Mouse (Mus musculus): ENCODE results near the gene Syngap1. TPM values are rescaled to one million over a fixed set of nuclear protein-coding genes. Genes with fewer than 3 reads are reported as not detected.

The Syngap1 gene
- total and polyA plus RNA-seq, 3 experiments: 2.7 to 24.6 TPM; not detected in 1

GRCm38 (mm10) chr17:26953201-26953600, 12.1 kb downstream of the Syngap1 start (continued):
- no peak for TF ChIP-seq CTCF (IDR thresholded peaks at IDR 0.05 in 2 of 3, conservative IDR thresholded peaks at IDR 0.05 in 1 of 3; ENCODE audit: control insufficient read depth in 1 of 3, insufficient read depth in 1 of 3, low read depth in 2 of 3, low read length in 3 of 3, poor library complexity in 1 of 3, severe bottlenecking in 1 of 3)

- Histone ChIP-seq H3K79me2 (ENCODE audit: control insufficient read depth, insufficient read depth, low read length, poor library complexity) (peaks cover 4% of the 10 kb centered on the region), H3K36me3 (ENCODE audit: control insufficient read depth in 1 of 2, insufficient read depth in 2 of 2, low read length in 2 of 2) (peaks cover 0 to 24% of the 10 kb centered on the region in 2 experiments; a peak in 3 of 4 replicates), H3K27me3 (ENCODE audit: control insufficient read depth in 1 of 2, insufficient read depth in 2 of 2, low read length in 2 of 2) (no peaks in the 10 kb centered on the region), H3K27ac (ENCODE audit: control insufficient read depth, low read depth, low read length) (no peak overlapping the region), H3K4me3 (ENCODE audit: control insufficient read depth in 1 of 2, insufficient read depth in 1 of 2, low read depth in 2 of 2, low read length in 2 of 2) (no peak overlapping the region), H3K9ac (ENCODE audit: control insufficient read depth, low read depth, low read length, poor library complexity, severe bottlenecking) (no peak overlapping the region), H3K9me3 (replicated peaks; ENCODE audit: insufficient read depth, low read length) (no peaks in the 10 kb centered on the region), H3K4me1 (ENCODE audit: control insufficient read depth in 1 of 2, insufficient read depth in 2 of 2, low read length in 2 of 2) (peaks cover 7 to 43% of the 10 kb centered on the region in 2 experiments; a peak in 3 of 4 replicates)
- TF ChIP-seq MYC (IDR thresholded peaks at IDR 0.05; ENCODE audit: low read depth, low read length): no peak
- TF ChIP-seq POLR2AphosphoS2 (IDR thresholded peaks at IDR 0.05; ENCODE audit: low read length): no peak
- no peak for TF ChIP-seq SIN3A (IDR thresholded peaks at IDR 0.05; ENCODE audit: low read length)
- no peak for DNase-seq (ENCODE audit: low read depth, low spot score)
Observed at GRCm38 (mm10) chr17:26953726-26954125, 12.7 kb downstream of the Syngap1 start.

DNA sequence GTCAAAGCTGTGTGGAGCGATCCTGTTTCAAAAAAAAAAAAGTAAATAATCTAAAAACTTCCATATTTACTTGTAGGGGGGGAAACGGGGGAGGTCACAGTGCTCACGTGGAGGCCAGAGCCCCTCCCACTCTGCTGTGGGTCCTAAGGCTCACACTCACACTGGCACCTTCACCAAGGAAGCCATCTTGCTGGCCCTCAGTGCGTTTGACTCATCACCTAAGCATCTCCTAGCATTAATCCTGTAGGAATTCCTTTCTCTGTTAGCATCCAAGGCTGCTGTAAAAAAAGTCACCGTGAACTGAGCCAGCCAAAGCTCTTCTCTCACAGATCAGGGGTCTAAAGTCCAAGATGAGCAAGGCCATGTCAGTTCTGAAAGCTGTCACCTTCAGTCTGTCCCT, 15.3 kb downstream of the Syngap1 start:
- TF ChIP-seq ELF1 (IDR thresholded peaks at IDR 0.05; ENCODE audit: low read depth, low read length) (no peak), CTCF (IDR thresholded peaks at IDR 0.05 in 2 of 3, conservative IDR thresholded peaks at IDR 0.05 in 1 of 3; ENCODE audit: control insufficient read depth in 1 of 3, insufficient read depth in 1 of 3, low read depth in 2 of 3, low read length in 3 of 3, poor library complexity in 1 of 3, severe bottlenecking in 1 of 3) (no peak), USF1 (IDR thresholded peaks at IDR 0.05; ENCODE audit: low read depth, low read length) (peak; percentile 62), ZNF384 (IDR thresholded peaks at IDR 0.05; ENCODE audit: low read depth, low read length) (0 out of 2 replicates have a peak, but pooled peaks have one; percentile 16)
- peak overlapping the region; percentile 99 for H3K27ac ChIP-seq (ENCODE audit: control insufficient read depth, low read depth, low read length)
- peaks cover 4% of the 10 kb centered on the region for H3K79me2 ChIP-seq (ENCODE audit: control insufficient read depth, insufficient read depth, low read length, poor library complexity)
- peaks cover 0 to 22% of the 10 kb centered on the region in 2 experiments; a peak in 3 of 4 replicates for H3K36me3 ChIP-seq (ENCODE audit: control insufficient read depth in 1 of 2, insufficient read depth in 2 of 2, low read length in 2 of 2)
- DNase-seq (ENCODE audit: low read depth, low spot score): no peak
- H3K27me3 ChIP-seq (ENCODE audit: control insufficient read depth in 1 of 2, insufficient read depth in 2 of 2, low read length in 2 of 2): no peaks in the 10 kb centered on the region
- peaks cover 7 to 30% of the 10 kb centered on the region in 2 experiments; a peak in 3 of 4 replicates for H3K4me1 ChIP-seq (ENCODE audit: control insufficient read depth in 1 of 2, insufficient read depth in 2 of 2, low read length in 2 of 2)
- peak overlapping the region; percentile 32 to 51 for H3K4me3 ChIP-seq (ENCODE audit: control insufficient read depth in 1 of 2, insufficient read depth in 1 of 2, low read depth in 2 of 2, low read length in 2 of 2)
- peak overlapping the region; percentile 84 for H3K9ac ChIP-seq (ENCODE audit: control insufficient read depth, low read depth, low read length, poor library complexity, severe bottlenecking)
- H3K9me3 ChIP-seq (replicated peaks; ENCODE audit: insufficient read depth, low read length): no peaks in the 10 kb centered on the region

DNA sequence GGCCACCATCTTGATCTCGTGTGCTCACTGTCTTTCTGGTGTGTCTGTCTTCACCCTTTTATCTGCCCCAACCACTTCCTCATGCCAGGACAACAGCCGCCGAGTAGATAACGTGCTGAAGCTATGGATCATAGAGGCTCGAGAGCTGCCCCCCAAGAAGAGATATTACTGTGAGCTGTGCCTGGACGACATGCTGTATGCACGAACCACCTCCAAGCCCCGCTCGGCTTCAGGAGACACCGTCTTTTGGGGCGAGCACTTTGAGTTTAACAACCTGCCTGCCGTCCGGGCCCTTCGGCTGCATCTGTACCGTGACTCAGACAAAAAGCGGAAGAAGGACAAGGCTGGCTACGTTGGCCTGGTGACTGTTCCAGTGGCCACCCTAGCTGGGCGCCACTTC, 15.8 kb downstream of the Syngap1 start:
- H3K27me3 ChIP-seq (ENCODE audit: control insufficient read depth in 1 of 2, insufficient read depth in 2 of 2, low read length in 2 of 2): no peaks in the 10 kb centered on the region
- DNase-seq (ENCODE audit: low read depth, low spot score): peak; percentile 93
- H3K9me3 ChIP-seq (replicated peaks; ENCODE audit: insufficient read depth, low read length): no peaks in the 10 kb centered on the region
- peak overlapping the region; percentile 1 to 51 for H3K4me3 ChIP-seq (ENCODE audit: control insufficient read depth in 1 of 2, insufficient read depth in 1 of 2, low read depth in 2 of 2, low read length in 2 of 2)
- peaks cover 0 to 22% of the 10 kb centered on the region in 2 experiments; a peak in 3 of 4 replicates for H3K36me3 ChIP-seq (ENCODE audit: control insufficient read depth in 1 of 2, insufficient read depth in 2 of 2, low read length in 2 of 2)
- peaks cover 7 to 30% of the 10 kb centered on the region in 2 experiments; a peak in 3 of 4 replicates for H3K4me1 ChIP-seq (ENCODE audit: control insufficient read depth in 1 of 2, insufficient read depth in 2 of 2, low read length in 2 of 2)
- peak overlapping the region; percentile 99 for H3K27ac ChIP-seq (ENCODE audit: control insufficient read depth, low read depth, low read length)
- H3K9ac ChIP-seq (ENCODE audit: control insufficient read depth, low read depth, low read length, poor library complexity, severe bottlenecking): peak overlapping the region; percentile 84
- H3K79me2 ChIP-seq (ENCODE audit: control insufficient read depth, insufficient read depth, low read length, poor library complexity): peaks cover 4% of the 10 kb centered on the region
- peak; percentile 81 for TF ChIP-seq MAZ (IDR thresholded peaks at IDR 0.05; ENCODE audit: low read depth, low read length)
- peak; percentile 68 to 80 for TF ChIP-seq POLR2A (IDR thresholded peaks at IDR 0.05; ENCODE audit: control insufficient read depth in 1 of 2, insufficient read depth in 1 of 2, low read depth in 1 of 2, low read length in 2 of 2, poor library complexity in 1 of 2)
- TF ChIP-seq SIN3A (IDR thresholded peaks at IDR 0.05; ENCODE audit: low read length): peak; percentile 85
- peak; percentile 81; the same call in 1 of the 2 replicates for TF ChIP-seq MYC (IDR thresholded peaks at IDR 0.05; ENCODE audit: low read depth, low read length)
- 0 out of 2 replicates have a peak, but pooled peaks have one; percentile 54 for TF ChIP-seq HCFC1 (IDR thresholded peaks at IDR 0.05; ENCODE audit: low read depth, low read length)
- TF ChIP-seq TCF12 (IDR thresholded peaks at IDR 0.05; ENCODE audit: low read depth, low read length): peak; percentile 84
- TF ChIP-seq GABPA (IDR thresholded peaks at IDR 0.05; ENCODE audit: low read depth, low read length): no peak
- peak; percentile 47 for TF ChIP-seq NELFE (IDR thresholded peaks at IDR 0.05; ENCODE audit: low read depth, low read length)
- peak; percentile 89 for TF ChIP-seq TBP (IDR thresholded peaks at IDR 0.05; ENCODE audit: low read depth, low read length)
- peak; percentile 72; the same call in 1 of the 2 replicates for TF ChIP-seq ZMIZ1 (IDR thresholded peaks at IDR 0.05; ENCODE audit: low read depth, low read length)
- no peak for TF ChIP-seq NRF1 (IDR thresholded peaks at IDR 0.05; ENCODE audit: insufficient read depth, low read depth, low read length, poor library complexity, severe bottlenecking)
- TF ChIP-seq POLR2AphosphoS2 (IDR thresholded peaks at IDR 0.05; ENCODE audit: low read length): peak; percentile 60; the same call in 1 of the 2 replicates
- peak; percentile 85 for TF ChIP-seq TAL1 (IDR thresholded peaks at IDR 0.05; ENCODE audit: low read length)
- TF ChIP-seq MXI1 (IDR thresholded peaks at IDR 0.05; ENCODE audit: low read depth, low read length): peak; percentile 72
- peak; percentile 86 for TF ChIP-seq MAX (IDR thresholded peaks at IDR 0.05; ENCODE audit: low read length)
- TF ChIP-seq ETS1 (IDR thresholded peaks at IDR 0.05; ENCODE audit: low read depth, low read length): peak; percentile 89
- peak; percentile 72; the same call in 1 of the 2 replicates for TF ChIP-seq BHLHE40 (IDR thresholded peaks at IDR 0.05; ENCODE audit: borderline replicate concordance, low read depth, low read length)
- TF ChIP-seq USF1 (IDR thresholded peaks at IDR 0.05; ENCODE audit: low read depth, low read length): no peak
- peak; percentile 89 to 92 for TF ChIP-seq EP300 (IDR thresholded peaks at IDR 0.05; ENCODE audit: low read depth in 1 of 2, low read length in 2 of 2)

Measured in MEL (cell line).